Comparison of ENCODE assay signal across 9 mouse cellular contexts in genomic region chr14:8135130-8135529, GRCm38 (mm10). TPM values are rescaled to one million over a fixed set of nuclear protein-coding genes. Genes with fewer than 3 reads are reported as not detected.
DNase-seq lines count a peak whose midpoint lies in the region; ATAC-seq and TF ChIP-seq lines count a peak whose summit lies in the region.
"Had no signal": no experiment of that assay in that cellular context is flagged by ENCODE, and none has a peak within 500 bp of the region (broad histone marks: within the 10 kb centered on the region; RNA-seq: fewer than 3 reads in every experiment).

No protein-coding gene starts in this region.

- peak; percentile 83 for ATAC-seq in forebrain, embryonic 15.5 days (replicated peaks)
- ATAC-seq in midbrain, postnatal 0 days (ENCODE audit: low FRiP score): no peak
- ATAC-seq in midbrain, embryonic 13.5 days: no peak
- peak; percentile 69 for ATAC-seq in stomach, postnatal 0 days (ENCODE audit: low FRiP score, low TSS enrichment)

- no peak for TF ChIP-seq EP300 in stomach, postnatal 0 days (optimal IDR thresholded peaks at IDR 0.05)

- H3K36me3 ChIP-seq in forebrain, embryonic 15.5 days: peaks cover 22% of the 10 kb centered on the region
- no peaks in the 10 kb centered on the region for H3K36me3 ChIP-seq in forebrain, embryonic 10.5 days (replicated peaks)
- peaks cover 42% of the 10 kb centered on the region for H3K36me3 ChIP-seq in midbrain, postnatal 0 days (ENCODE audit: insufficient read depth, low read length)
- peaks cover 40% of the 10 kb centered on the region for H3K36me3 ChIP-seq in midbrain, embryonic 13.5 days
- H3K36me3 ChIP-seq in stomach, postnatal 0 days (ENCODE audit: control insufficient read depth, insufficient read depth, low read length): 0 out of 2 replicates have a peak, but pooled peaks cover 7% of the 10 kb centered on the region

- no peak overlapping the region for H3K27ac ChIP-seq in forebrain, embryonic 15.5 days (replicated peaks)
- no peak overlapping the region for H3K27ac ChIP-seq in forebrain, embryonic 10.5 days
- H3K27ac ChIP-seq in midbrain, postnatal 0 days (ENCODE audit: low read depth, low read length): no peak overlapping the region
- H3K27ac ChIP-seq in midbrain, embryonic 13.5 days: no peak overlapping the region
- 0 out of 2 replicates have a peak overlapping the region, but pooled peaks have one; percentile 1 for H3K27ac ChIP-seq in stomach, postnatal 0 days (replicated peaks)

- H3K4me3 ChIP-seq in forebrain, embryonic 15.5 days: no peak overlapping the region
- no peak overlapping the region for H3K4me3 ChIP-seq in forebrain, embryonic 10.5 days
- no peak overlapping the region for H3K4me3 ChIP-seq in midbrain, postnatal 0 days (ENCODE audit: low read depth, low read length)
- no peak overlapping the region for H3K4me3 ChIP-seq in midbrain, embryonic 13.5 days (replicated peaks)
- H3K4me3 ChIP-seq in stomach, postnatal 0 days (ENCODE audit: low read depth, low read length): no peak overlapping the region

- no peak for DNase-seq in forebrain, embryonic 10.5 days (ENCODE audit: extremely low spot score, low spot score)
- peak; percentile 35 for DNase-seq in midbrain, postnatal 0 days (ENCODE audit: low spot score)
- peak; percentile 59 for DNase-seq in layer of hippocampus, adult 9-10 months (ENCODE audit: low spot score)
- no peak for DNase-seq in stomach, postnatal 0 days (ENCODE audit: low spot score)
- no peak for DNase-seq in kidney, adult 18-20 months
- DNase-seq in adrenal gland, postnatal 25 days: no peak
- DNase-seq: kidney, postnatal 25 days had no signal

- H3K9ac ChIP-seq in forebrain, embryonic 15.5 days (replicated peaks): no peak overlapping the region
- H3K9ac ChIP-seq in midbrain, postnatal 0 days (replicated peaks; ENCODE audit: low read length, poor library complexity, severe bottlenecking): no peak overlapping the region
- H3K9ac ChIP-seq in midbrain, embryonic 13.5 days (replicated peaks): no peak overlapping the region
- no peak overlapping the region for H3K9ac ChIP-seq in stomach, postnatal 0 days (ENCODE audit: low read length)

- 53% methylated on average over 3 of the region's 3 CpGs for WGBS in forebrain, embryonic 15.5 days
- 88% methylated on average over 3 of the region's 3 CpGs for WGBS in forebrain, embryonic 10.5 days
- 77% methylated on average over 3 of the region's 3 CpGs for WGBS in midbrain, postnatal 0 days
- 71% methylated on average over 3 of the region's 3 CpGs for WGBS in midbrain, embryonic 13.5 days
- 38% methylated on average over 3 of the region's 3 CpGs for WGBS in stomach, postnatal 0 days

- peaks cover 16% of the 10 kb centered on the region for H3K4me1 ChIP-seq in forebrain, embryonic 15.5 days
- H3K4me1 ChIP-seq in forebrain, embryonic 10.5 days: peaks cover 10% of the 10 kb centered on the region
- no peaks in the 10 kb centered on the region for H3K4me1 ChIP-seq in midbrain, postnatal 0 days (ENCODE audit: insufficient read depth, low read length)
- H3K4me1 ChIP-seq in midbrain, embryonic 13.5 days (replicated peaks): peaks cover 2% of the 10 kb centered on the region; the same call in 1 of the 2 replicates
- H3K4me1 ChIP-seq in stomach, postnatal 0 days (replicated peaks; ENCODE audit: control insufficient read depth, insufficient read depth): no peaks in the 10 kb centered on the region

- H3K4me2 ChIP-seq in forebrain, embryonic 15.5 days (replicated peaks): no peak overlapping the region
- H3K4me2 ChIP-seq in midbrain, postnatal 0 days (ENCODE audit: low read depth, low read length, poor library complexity, severe bottlenecking): no peak overlapping the region
- no peak overlapping the region for H3K4me2 ChIP-seq in midbrain, embryonic 13.5 days (replicated peaks)
- H3K4me2 ChIP-seq in stomach, postnatal 0 days (replicated peaks; ENCODE audit: low read depth): no peak overlapping the region

- no peaks in the 10 kb centered on the region for H3K9me3 ChIP-seq in forebrain, embryonic 15.5 days
- H3K9me3 ChIP-seq in forebrain, embryonic 10.5 days: no peaks in the 10 kb centered on the region
- H3K9me3 ChIP-seq in midbrain, postnatal 0 days (ENCODE audit: low read length): no peaks in the 10 kb centered on the region
- no peaks in the 10 kb centered on the region for H3K9me3 ChIP-seq in midbrain, embryonic 13.5 days
- no peaks in the 10 kb centered on the region for H3K9me3 ChIP-seq in stomach, postnatal 0 days (ENCODE audit: control insufficient read depth, low read length)

- no peaks in the 10 kb centered on the region for H3K27me3 ChIP-seq in forebrain, embryonic 15.5 days
- H3K27me3 ChIP-seq in forebrain, embryonic 10.5 days (ENCODE audit: poor library complexity, severe bottlenecking): no peaks in the 10 kb centered on the region
- H3K27me3 ChIP-seq in midbrain, postnatal 0 days (ENCODE audit: insufficient read depth, low read length): no peaks in the 10 kb centered on the region
- no peaks in the 10 kb centered on the region for H3K27me3 ChIP-seq in midbrain, embryonic 13.5 days
- H3K27me3 ChIP-seq in stomach, postnatal 0 days (ENCODE audit: control insufficient read depth, insufficient read depth, low read length): no peaks in the 10 kb centered on the region

- TF ChIP-seq CTCF in midbrain, postnatal 0 days (IDR thresholded peaks at IDR 0.05): no peak
- no peak for TF ChIP-seq CTCF in stomach, postnatal 0 days (IDR thresholded peaks at IDR 0.05; ENCODE audit: low read depth)

RNA-seq across cellular contexts. Expression of gene Pxk, which starts 37.1 kb away (rescaled TPM):
- polyA plus RNA-seq in forebrain, embryonic 15.5 days (2015; fragmentation: Nextera tagmentation; extraction: Ambion mirVana): 48.8 and 51.8 TPM in 2 replicates
- 15.5 and 17.0 TPM in 2 replicates for polyA plus RNA-seq in forebrain, embryonic 10.5 days (2016; fragmentation: Nextera tagmentation; extraction: Ambion mirVana)
- 37.3 and 55.5 TPM in 2 replicates for total RNA-seq in midbrain, postnatal 0 days (2014; rRNA removed)
- polyA plus RNA-seq in midbrain, postnatal 0 days (2015; fragmentation: Nextera tagmentation; extraction: Ambion mirVana): 54.3 and 58.3 TPM in 2 replicates
- polyA plus RNA-seq in midbrain, embryonic 13.5 days (2015; fragmentation: Nextera tagmentation; extraction: Ambion mirVana): 49.2 and 50.2 TPM in 2 replicates
- polyA plus RNA-seq in stomach, postnatal 0 days (2015; fragmentation: Nextera tagmentation; extraction: Ambion mirVana): 29.4 TPM in 2 replicates
- 52.8 and 78.7 TPM in 2 replicates for total RNA-seq in adrenal gland, postnatal 25 days (2021)

RNA-seq across cellular contexts. Expression of gene Pdhb, which starts 37.7 kb away (rescaled TPM):
- polyA plus RNA-seq in forebrain, embryonic 15.5 days (2015; fragmentation: Nextera tagmentation; extraction: Ambion mirVana): 235 and 239 TPM in 2 replicates
- polyA plus RNA-seq in forebrain, embryonic 10.5 days (2016; fragmentation: Nextera tagmentation; extraction: Ambion mirVana): 205 and 209 TPM in 2 replicates
- 153 and 192 TPM in 2 replicates for total RNA-seq in midbrain, postnatal 0 days (2014; rRNA removed)
- 256 and 264 TPM in 2 replicates for polyA plus RNA-seq in midbrain, postnatal 0 days (2015; fragmentation: Nextera tagmentation; extraction: Ambion mirVana)
- 254 TPM in 2 replicates for polyA plus RNA-seq in midbrain, embryonic 13.5 days (2015; fragmentation: Nextera tagmentation; extraction: Ambion mirVana)
- 142 and 144 TPM in 2 replicates for polyA plus RNA-seq in stomach, postnatal 0 days (2015; fragmentation: Nextera tagmentation; extraction: Ambion mirVana)
- 313 and 323 TPM in 2 replicates for total RNA-seq in adrenal gland, postnatal 25 days (2021)

RNA-seq across cellular contexts. Expression of gene Rpp14, which starts 55.0 kb away (rescaled TPM):
- 50.1 and 59.7 TPM in 2 replicates for polyA plus RNA-seq in forebrain, embryonic 15.5 days (2015; fragmentation: Nextera tagmentation; extraction: Ambion mirVana)
- polyA plus RNA-seq in forebrain, embryonic 10.5 days (2016; fragmentation: Nextera tagmentation; extraction: Ambion mirVana): 61.0 and 61.5 TPM in 2 replicates
- 20.6 and 31.1 TPM in 2 replicates for total RNA-seq in midbrain, postnatal 0 days (2014; rRNA removed)
- polyA plus RNA-seq in midbrain, postnatal 0 days (2015; fragmentation: Nextera tagmentation; extraction: Ambion mirVana): 35.5 and 39.6 TPM in 2 replicates
- 47.9 and 52.4 TPM in 2 replicates for polyA plus RNA-seq in midbrain, embryonic 13.5 days (2015; fragmentation: Nextera tagmentation; extraction: Ambion mirVana)
- 32.6 and 35.0 TPM in 2 replicates for polyA plus RNA-seq in stomach, postnatal 0 days (2015; fragmentation: Nextera tagmentation; extraction: Ambion mirVana)
- 36.2 and 38.2 TPM in 2 replicates for total RNA-seq in adrenal gland, postnatal 25 days (2021)

Comparison
In these comparisons a context has a peak if more than half of its experiments do, and no peak if none do; other contexts are left out.
1. ATAC-seq: peak in forebrain, embryonic 15.5 days (single experiment) and stomach, postnatal 0 days (single experiment); none in midbrain, postnatal 0 days (single experiment) and midbrain, embryonic 13.5 days (single experiment).
2. DNase-seq: peak in midbrain, postnatal 0 days (single experiment) and layer of hippocampus, adult 9-10 months (single experiment); none in forebrain, embryonic 10.5 days (single experiment), stomach, postnatal 0 days (single experiment), kidney, adult 18-20 months (single experiment) and adrenal gland, postnatal 25 days (single experiment).